Mouse (Mus musculus): ENCODE measurements at regions not wholly inside any gene's neighbourhood (a gene's known extent, or its start where the extent isn't known, plus 50 kb on each side); places are given as distances from the start of the nearest gene placed in this dataset.
"Not testable (repeated sequence)": the region's sequence is repeated elsewhere in the genome, so short reads cannot be mapped to it uniquely, and the experiment has no call there.

- no peak overlapping the region for H3ac ChIP-seq (ENCODE audit: control insufficient read depth, insufficient read length)
- no peak overlapping the region for H3K4me2 ChIP-seq (ENCODE audit: low read depth)
- H3K27me3 ChIP-seq (ENCODE audit: control insufficient read depth, insufficient read depth, insufficient read length), result no peaks in the 10 kb centered on the region
- H3K36me3 ChIP-seq (ENCODE audit: control insufficient read depth, insufficient read depth), result no peaks in the 10 kb centered on the region
- TF ChIP-seq SRF (IDR thresholded peaks at IDR 0.05; ENCODE audit: control insufficient read depth, insufficient read length, low read depth) (no peak), CEBPB (IDR thresholded peaks at IDR 0.05; ENCODE audit: insufficient read depth, poor library complexity, severe bottlenecking) (peak; percentile 76), E2F4 (IDR thresholded peaks at IDR 0.05; ENCODE audit: insufficient read depth) (no peak)
- no peak overlapping the region for H3K4me3 ChIP-seq
- H3K79me2 ChIP-seq (ENCODE audit: control insufficient read depth, insufficient read depth), result no peaks in the 10 kb centered on the region
Observed at GRCm38 (mm10) chr9:11103448-11103847, 198.9 kb upstream of the Cntn5 start.

DNA sequence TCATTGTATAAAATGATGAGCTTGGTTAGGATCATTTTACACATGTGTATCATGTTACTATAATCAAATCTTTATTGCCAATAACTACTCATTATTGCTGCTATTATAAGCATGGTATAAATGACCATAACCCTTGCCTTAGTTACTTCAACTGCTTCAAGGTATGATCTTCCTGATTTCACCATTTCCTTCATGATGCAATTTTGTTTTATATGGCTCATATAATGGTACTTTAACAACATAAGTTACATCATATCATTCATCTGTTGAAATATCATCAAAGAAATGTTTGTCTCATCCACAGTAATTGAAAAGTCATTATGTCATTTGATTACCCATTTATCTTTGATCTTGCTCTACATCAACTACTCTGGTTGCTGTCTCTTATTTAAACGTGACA, 188.3 kb upstream of the Cntn5 start:
- TF ChIP-seq TCF3 (IDR thresholded peaks at IDR 0.05; ENCODE audit: insufficient read length, low read depth), result no peak
- TF ChIP-seq MYOD1 (IDR thresholded peaks at IDR 0.05; ENCODE audit: control insufficient read depth in 1 of 3, insufficient read length in 2 of 3, low read depth in 2 of 3), result no peak
- no peak for TF ChIP-seq TCF12 (IDR thresholded peaks at IDR 0.05; ENCODE audit: insufficient read depth, poor library complexity, severe bottlenecking)
- Histone ChIP-seq H3K27me3 (ENCODE audit: control insufficient read depth, insufficient read depth, insufficient read length) (no peaks in the 10 kb centered on the region), H3K4me2 (ENCODE audit: low read depth) (no peak overlapping the region), H3K79me2 (ENCODE audit: control insufficient read depth, insufficient read depth) (no peaks in the 10 kb centered on the region), H3ac (ENCODE audit: control insufficient read depth, insufficient read length) (no peak overlapping the region), H3K36me3 (ENCODE audit: control insufficient read depth, insufficient read depth) (no peaks in the 10 kb centered on the region), H3K4me3 (no peak overlapping the region)

GRCm38 (mm10) chr9:11067125-11067524, 162.6 kb upstream of the Cntn5 start:
- not testable (repeated sequence) for H3K36me3 ChIP-seq (ENCODE audit: control insufficient read depth, insufficient read depth); H3K27me3 ChIP-seq (ENCODE audit: control insufficient read depth, insufficient read depth, insufficient read length); H3ac ChIP-seq (ENCODE audit: control insufficient read depth, insufficient read length); H3K4me3 ChIP-seq; H3K4me2 ChIP-seq (ENCODE audit: low read depth); H3K79me2 ChIP-seq (ENCODE audit: control insufficient read depth, insufficient read depth)

DNA sequence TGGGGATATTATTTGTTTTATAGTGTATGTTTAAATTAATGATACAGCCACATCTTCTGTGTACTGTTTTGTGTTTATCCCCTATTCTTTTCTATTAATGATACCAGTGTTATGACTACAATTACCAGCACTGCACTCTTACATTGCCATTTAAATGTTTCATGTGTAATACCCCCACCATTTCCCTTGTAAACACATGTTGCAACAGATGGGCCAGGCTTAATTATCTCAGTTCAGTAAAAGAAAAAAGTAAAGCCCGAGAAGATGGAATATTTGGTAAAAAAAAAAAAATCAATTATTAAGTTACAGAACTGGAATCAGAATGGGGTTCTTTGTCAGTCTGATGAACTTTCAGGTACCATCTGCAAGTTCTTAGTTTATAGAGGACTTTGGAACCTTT, 158.3 kb upstream of the Cntn5 start:
- Histone ChIP-seq H3K27me3 (ENCODE audit: control insufficient read depth, insufficient read depth, insufficient read length) (no peaks in the 10 kb centered on the region), H3K36me3 (ENCODE audit: control insufficient read depth, insufficient read depth) (no peaks in the 10 kb centered on the region), H3K4me3 (no peak overlapping the region), H3K4me2 (ENCODE audit: low read depth) (no peak overlapping the region), H3K79me2 (ENCODE audit: control insufficient read depth, insufficient read depth) (no peaks in the 10 kb centered on the region), H3ac (ENCODE audit: control insufficient read depth, insufficient read length) (no peak overlapping the region)
- TF ChIP-seq E2F4 (IDR thresholded peaks at IDR 0.05; ENCODE audit: insufficient read depth) (no peak), POLR2A (IDR thresholded peaks at IDR 0.05; ENCODE audit: insufficient read length, low read depth) (no peak), SRF (IDR thresholded peaks at IDR 0.05; ENCODE audit: control insufficient read depth, insufficient read length, low read depth) (no peak), TCF12 (IDR thresholded peaks at IDR 0.05; ENCODE audit: insufficient read depth, poor library complexity, severe bottlenecking) (no peak), POLR2AphosphoS2 (IDR thresholded peaks at IDR 0.05; ENCODE audit: insufficient read length, low read depth) (no peak), MYOD1 (IDR thresholded peaks at IDR 0.05; ENCODE audit: control insufficient read depth in 1 of 3, insufficient read length in 2 of 3, low read depth in 2 of 3) (no peak), MAX (IDR thresholded peaks at IDR 0.05; ENCODE audit: low read depth) (no peak), CEBPB (IDR thresholded peaks at IDR 0.05; ENCODE audit: insufficient read depth, poor library complexity, severe bottlenecking) (no peak), REST (IDR thresholded peaks at IDR 0.05; ENCODE audit: insufficient read depth, insufficient read length) (no peak), MYOG (IDR thresholded peaks at IDR 0.05; ENCODE audit: control insufficient read depth in 1 of 3, insufficient read depth in 1 of 3, insufficient read length in 2 of 3, low read depth in 2 of 3) (no peak), TCF3 (IDR thresholded peaks at IDR 0.05; ENCODE audit: insufficient read length, low read depth) (no peak), USF1 (IDR thresholded peaks at IDR 0.05; ENCODE audit: low read depth) (no peak)
